Mouse (Mus musculus) embryonic facial prominence, embryonic 11.5 days (tissue): ENCODE data around the gene Auts2. TPM values are rescaled to one million over a fixed set of nuclear protein-coding genes. Genes with fewer than 3 reads are reported as not detected.

ENCODE experiments used
- ATAC-seq: fragments of 200-750 bp; cut with Nextera tagmentation; replicated peaks from 2 replicates; pipeline ENCODE4 v1.8.0; 2017; ENCODE audit warnings: low read depth; ENCODE audit not compliant: insufficient number of reproducible peaks, low FRiP score, low TSS enrichment
- DNase-seq: peaks from one replicate; pipeline ENCODE4 v3.0.0-alpha.2; 2015; ENCODE audit warnings: low spot score
- H3K27ac ChIP-seq: fragments of 300-500 bp; sonication (generic); replicated peaks from 2 replicates; pipeline ENCODE4 v1.5.1; 2014; ENCODE audit warnings: mild to moderate bottlenecking, low read depth, low read length, control low read depth
- H3K27me3 ChIP-seq: fragments of 300-500 bp; sonication (generic); 2 replicates; pipeline ENCODE4 v1.6.1; 2014; ENCODE audit warnings: mild to moderate bottlenecking, low read length, moderate library complexity, mixed read lengths; ENCODE audit not compliant: control insufficient read depth, insufficient read depth
- H3K36me3 ChIP-seq: fragments of 300-500 bp; sonication (generic); replicated peaks from 2 replicates; pipeline ENCODE4 v1.6.1; 2014; ENCODE audit warnings: low read depth, mild to moderate bottlenecking, low read length, moderate library complexity, mixed read lengths; ENCODE audit not compliant: control insufficient read depth, insufficient read depth
- H3K4me1 ChIP-seq: fragments of 300-500 bp; sonication (generic); 2 replicates; pipeline ENCODE4 v1.6.1; 2014; ENCODE audit warnings: low read length, mixed read lengths; ENCODE audit not compliant: control insufficient read depth, insufficient read depth
- H3K4me2 ChIP-seq: fragments of 300-500 bp; sonication (generic); 2 replicates; pipeline ENCODE4 v1.6.1; 2014; ENCODE audit warnings: low read depth, mild to moderate bottlenecking, control low read depth, low read length, moderate library complexity
- H3K4me3 ChIP-seq: fragments of 300-500 bp; sonication (generic); 2 replicates; pipeline ENCODE4 v1.5.1; 2014; ENCODE audit warnings: low read depth, low read length, control low read depth
- H3K9ac ChIP-seq: fragments of 300-500 bp; sonication (generic); replicated peaks from 2 replicates; pipeline ENCODE4 v1.6.1; 2014; ENCODE audit warnings: mild to moderate bottlenecking, control low read depth, low read length
- H3K9me3 ChIP-seq: fragments of 300-500 bp; sonication (generic); replicated peaks from 2 replicates; pipeline ENCODE4 v1.6.1; 2016; ENCODE audit warnings: mild to moderate bottlenecking, low read length, inconsistent platforms, mixed read lengths; ENCODE audit not compliant: control insufficient read depth
- WGBS: fragments of 180-500 bp; shearing (Covaris S2); extraction: QIAGEN DNeasy Blood & Tissue Kit; methylation state at CpG from one replicate; pipeline ENCODE4 v1.1.7; 2014; 5-methylcytosine and 5-hydroxymethylcytosine counted together
- polyA plus RNA-seq: library from polyadenylated mRNA; unstranded; fragments of >200 nt; fragmentation: Nextera tagmentation; extraction: Ambion mirVana; gene quantifications from 2 replicates; pipeline ENCODE4 v1.2.1, GENCODE M21; 2014

The Auts2 gene
- polyA plus RNA-seq, 1 experiment from 2014 or later, result 30.5 TPM

GRCm38 (mm10) chr5:132098461-132098860 lies 444.7 kb downstream of the Auts2 start:
- DNase-seq (no peak), ATAC-seq (no peak)
- WGBS, result 26% methylated on average over 3 of the region's 3 CpGs
- Histone ChIP-seq H3K9me3 (no peaks in the 10 kb centered on the region), H3K4me2 (no peak overlapping the region), H3K4me1 (no peaks in the 10 kb centered on the region), H3K9ac (no peak overlapping the region), H3K4me3 (no peak overlapping the region), H3K27ac (no peak overlapping the region), H3K27me3 (no peaks in the 10 kb centered on the region), H3K36me3 (no peaks in the 10 kb centered on the region)

- Histone ChIP-seq H3K36me3 (no peaks in the 10 kb centered on the region), H3K9ac (no peak overlapping the region), H3K4me3 (no peak overlapping the region), H3K9me3 (no peaks in the 10 kb centered on the region), H3K27ac (no peak overlapping the region), H3K4me1 (peaks cover 2% of the 10 kb centered on the region), H3K27me3 (no peaks in the 10 kb centered on the region), H3K4me2 (no peak overlapping the region)
- no peak for ATAC-seq
- no peak for DNase-seq
- WGBS, result 69% methylated on average over 6 of the region's 6 CpGs
These were observed 450.4 kb downstream of the Auts2 start for GRCm38 (mm10) chr5:132092721-132093120.

- Histone ChIP-seq H3K4me2 (no peak overlapping the region), H3K4me3 (no peak overlapping the region), H3K36me3 (no peaks in the 10 kb centered on the region), H3K4me1 (peaks cover 2% of the 10 kb centered on the region), H3K27me3 (no peaks in the 10 kb centered on the region), H3K27ac (no peak overlapping the region), H3K9ac (no peak overlapping the region), H3K9me3 (no peaks in the 10 kb centered on the region)
- ATAC-seq (no peak), DNase-seq (no peak)
- WGBS, result 60% methylated on average over 10 of the region's 10 CpGs
These were observed 453.5 kb downstream of the Auts2 start for GRCm38 (mm10) chr5:132089496-132090250.

DNA sequence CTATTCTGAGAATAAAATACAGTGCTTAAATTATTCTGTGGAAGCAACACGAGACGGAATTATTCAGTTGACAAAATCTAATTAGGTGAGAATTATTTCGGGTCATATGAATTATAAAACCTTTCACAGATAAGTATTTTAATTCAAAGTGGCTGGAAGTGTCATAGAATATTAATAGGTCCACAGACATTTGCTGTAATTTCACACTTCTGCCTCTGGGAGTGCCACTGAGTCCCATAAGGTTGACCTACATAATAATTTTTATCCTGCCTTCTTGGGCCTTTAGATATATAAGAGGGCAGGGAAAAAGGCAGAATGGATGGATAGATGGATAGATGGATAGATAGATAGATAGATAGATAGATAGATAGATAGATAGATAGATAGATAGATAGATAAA lies 454.6 kb downstream of the Auts2 start:
- H3K9me3 ChIP-seq, result no peaks in the 10 kb centered on the region
- no peak overlapping the region for H3K9ac ChIP-seq
- H3K4me1 ChIP-seq, result peaks cover 2% of the 10 kb centered on the region
- no peak for ATAC-seq
- H3K27ac ChIP-seq, result no peak overlapping the region
- no peak for DNase-seq
- WGBS, result 89% methylated on average over 3 of the region's 3 CpGs
- no peak overlapping the region for H3K4me3 ChIP-seq
- H3K36me3 ChIP-seq, result no peaks in the 10 kb centered on the region
- no peaks in the 10 kb centered on the region for H3K27me3 ChIP-seq
- no peak overlapping the region for H3K4me2 ChIP-seq

DNA sequence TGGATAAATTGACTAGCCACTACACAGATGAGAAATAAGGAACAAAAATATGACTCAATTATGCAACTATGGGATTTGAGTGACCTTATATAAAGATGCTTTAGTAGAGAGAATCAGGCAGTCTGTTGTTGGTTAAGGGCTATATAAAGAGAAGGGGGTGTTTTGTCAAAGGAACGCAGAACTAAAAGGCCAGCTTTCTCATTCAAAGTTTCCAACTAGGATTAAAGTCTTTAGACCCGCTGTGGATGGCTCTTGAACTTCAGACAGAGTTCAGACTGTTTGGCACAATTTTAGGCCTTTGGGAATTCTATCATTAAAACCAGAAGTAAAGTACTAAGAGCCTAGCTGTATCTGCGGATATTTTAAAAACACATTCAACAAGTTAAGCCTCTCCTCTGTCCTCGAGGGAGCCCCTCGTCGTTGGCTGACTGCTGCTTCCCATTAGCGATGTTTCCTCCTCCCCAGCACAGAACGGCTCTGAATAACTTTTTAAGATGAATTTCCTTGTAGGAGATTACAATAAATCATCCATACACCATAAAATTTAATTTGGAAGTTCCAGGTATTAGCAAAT lies 459.3 kb downstream of the Auts2 start:
- WGBS, result 25% methylated on average over 8 of the region's 8 CpGs
- DNase-seq, result peak; percentile 87
- Histone ChIP-seq H3K27ac (no peak overlapping the region), H3K9me3 (no peaks in the 10 kb centered on the region), H3K4me1 (no peaks in the 10 kb centered on the region), H3K9ac (no peak overlapping the region), H3K27me3 (no peaks in the 10 kb centered on the region), H3K4me2 (no peak overlapping the region), H3K4me3 (no peak overlapping the region), H3K36me3 (no peaks in the 10 kb centered on the region)
- no peak; the same call in 1 of the 2 replicates for ATAC-seq

DNA sequence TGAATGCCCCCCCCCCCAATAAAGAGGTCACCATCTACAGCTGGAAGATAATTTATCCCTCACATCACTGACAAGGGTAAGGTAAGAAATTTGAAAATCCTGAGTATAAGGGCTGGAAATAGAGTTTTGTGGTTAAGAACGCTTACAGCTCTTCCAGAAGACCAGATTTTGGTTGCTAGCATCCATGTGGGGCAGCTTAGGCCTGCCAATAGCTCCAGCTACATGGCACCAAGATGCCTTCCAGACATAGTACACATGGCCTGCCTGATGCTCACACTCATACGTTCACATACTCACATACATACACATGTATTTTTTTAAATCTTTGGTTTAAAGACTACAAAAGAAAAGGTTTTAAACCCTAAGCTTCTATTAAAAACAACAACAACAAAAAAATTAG lies 467.2 kb downstream of the Auts2 start:
- Histone ChIP-seq H3K4me2 (no peak overlapping the region), H3K27me3 (no peaks in the 10 kb centered on the region), H3K36me3 (no peaks in the 10 kb centered on the region), H3K9me3 (no peaks in the 10 kb centered on the region), H3K9ac (no peak overlapping the region), H3K4me1 (no peaks in the 10 kb centered on the region; the same call in none of the 2 replicates), H3K27ac (no peak overlapping the region), H3K4me3 (no peak overlapping the region)
- 71% methylated on average over 2 of the region's 2 CpGs for WGBS
- DNase-seq (no peak), ATAC-seq (no peak)

- peak; percentile 82 for ATAC-seq
- H3K36me3 ChIP-seq, result no peaks in the 10 kb centered on the region
- H3K4me1 ChIP-seq, result no peaks in the 10 kb centered on the region; the same call in none of the 2 replicates
- DNase-seq, result peak; percentile 82
- H3K27ac ChIP-seq, result peak overlapping the region; percentile 62
- peak overlapping the region; percentile 27 for H3K4me2 ChIP-seq
- no peak overlapping the region for H3K4me3 ChIP-seq
- H3K9ac ChIP-seq, result no peak overlapping the region
- H3K27me3 ChIP-seq, result no peaks in the 10 kb centered on the region
- 16% methylated on average over 19 of the region's 19 CpGs for WGBS
- H3K9me3 ChIP-seq, result no peaks in the 10 kb centered on the region
These were observed 468.3 kb downstream of the Auts2 start for GRCm38 (mm10) chr5:132074724-132075374.

GRCm38 (mm10) chr5:132074360-132074723 lies 468.8 kb downstream of the Auts2 start:
- H3K36me3 ChIP-seq, result no peaks in the 10 kb centered on the region
- DNase-seq (peak; percentile 87), ATAC-seq (peak; percentile 81; the same call in 1 of the 2 replicates)
- H3K9me3 ChIP-seq, result no peaks in the 10 kb centered on the region
- no peak overlapping the region; the same call in 1 of the 2 replicates for H3K4me2 ChIP-seq
- H3K27ac ChIP-seq, result peak overlapping the region; percentile 62; the same call in 1 of the 2 replicates
- no peaks in the 10 kb centered on the region; the same call in none of the 2 replicates for H3K4me1 ChIP-seq
- 5% methylated on average over 11 of the region's 11 CpGs for WGBS
- H3K4me3 ChIP-seq, result no peak overlapping the region
- no peak overlapping the region for H3K9ac ChIP-seq
- no peaks in the 10 kb centered on the region for H3K27me3 ChIP-seq
